Mouse (Mus musculus) megakaryocyte, adult 5-6 weeks (primary cell): ENCODE data around the gene Slc6a8. TPM values are rescaled to one million over a fixed set of nuclear protein-coding genes. Genes with fewer than 3 reads are reported as not detected.
A peak's percentile ranks its signal among the peaks of the same experiment; 100 is the strongest.

ENCODE experiments used
- ATAC-seq: 2 replicates; pipeline ENCODE4 v1.8.0; 2016; ENCODE audit warnings: mild to moderate bottlenecking, inconsistent platforms; ENCODE audit not compliant: poor library complexity, severe bottlenecking
- total RNA-seq, 2 experiments: library from RNA; stranded (forward) in 1 of 2; stranded (reverse) in 1 of 2; fragments of 153-499, 151-499 nt in 1 of 2; fragments of 221-1000, 200-1000 nt in 1 of 2; gene quantifications; 2 replicates each; pipeline versions ENCODE4 v1.2.3 to v1.2.4; 2015 to 2017

The Slc6a8 gene
- total RNA-seq (2015) (not detected in 2 replicates), total RNA-seq (2017) (1.1 TPM in 1 of 2 replicates, not detected in the other)

DNA sequence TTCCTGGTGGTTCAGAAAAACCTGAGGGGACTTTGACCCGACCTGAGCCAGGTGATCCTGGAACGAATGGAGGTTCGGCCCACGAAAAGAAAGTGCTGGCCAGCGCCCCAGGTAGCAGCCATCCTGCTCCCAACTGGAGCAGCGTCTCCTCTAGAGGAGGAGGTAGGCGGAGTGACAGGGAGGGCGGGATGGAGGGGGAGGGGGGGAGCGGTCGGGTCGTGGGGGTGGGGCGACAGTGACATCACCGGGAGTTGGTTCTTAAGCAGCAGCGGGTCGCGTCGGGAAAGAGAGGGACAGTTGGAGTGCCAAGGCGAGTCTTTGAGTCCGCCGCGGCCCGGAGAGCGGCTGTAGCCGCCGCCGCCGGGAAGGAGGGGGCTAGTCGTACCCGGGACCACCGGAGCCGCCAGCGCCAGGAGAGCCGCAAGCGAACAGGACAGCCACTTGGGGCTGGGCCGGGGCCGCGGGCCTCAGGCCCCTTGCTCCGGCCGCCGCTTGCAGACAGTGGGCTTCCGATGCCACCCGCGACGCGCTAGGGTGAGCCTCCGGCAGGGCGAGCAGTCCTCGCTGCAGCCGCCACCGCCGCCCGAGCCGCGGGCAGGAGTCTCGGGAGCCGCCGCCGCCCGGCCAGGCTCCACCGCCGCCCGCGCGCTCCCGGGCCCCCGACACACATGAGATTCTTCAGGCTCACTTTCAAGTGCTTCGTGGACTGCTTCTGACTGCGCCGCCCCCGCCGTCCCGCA, at the start of gene Slc6a8:
Gene Slc6a8 (plus strand): TSS at position 272 of the 740 bp plus-strand sequence.
- no peak for ATAC-seq

DNA sequence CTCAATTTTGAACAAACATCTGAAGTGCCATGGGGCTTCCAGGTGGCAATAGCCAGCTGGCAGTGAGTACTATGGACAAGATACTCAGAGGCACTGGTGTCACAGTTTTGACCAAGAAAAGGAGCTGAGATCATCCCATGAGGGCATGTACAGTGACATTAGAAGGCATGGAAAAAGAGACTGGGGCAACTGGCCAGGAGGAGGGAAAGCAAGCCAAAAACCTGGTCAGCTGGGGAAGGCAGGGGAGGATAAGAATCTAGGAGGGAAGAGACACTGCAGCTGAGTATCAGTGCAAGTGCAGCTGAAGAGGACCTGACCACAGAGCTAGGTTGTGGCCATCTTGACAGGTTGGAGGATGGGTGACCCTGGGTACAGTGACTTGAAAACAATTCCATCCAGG, 46.0 kb upstream of the Slc6a8 start:
- no peak for ATAC-seq

DNA sequence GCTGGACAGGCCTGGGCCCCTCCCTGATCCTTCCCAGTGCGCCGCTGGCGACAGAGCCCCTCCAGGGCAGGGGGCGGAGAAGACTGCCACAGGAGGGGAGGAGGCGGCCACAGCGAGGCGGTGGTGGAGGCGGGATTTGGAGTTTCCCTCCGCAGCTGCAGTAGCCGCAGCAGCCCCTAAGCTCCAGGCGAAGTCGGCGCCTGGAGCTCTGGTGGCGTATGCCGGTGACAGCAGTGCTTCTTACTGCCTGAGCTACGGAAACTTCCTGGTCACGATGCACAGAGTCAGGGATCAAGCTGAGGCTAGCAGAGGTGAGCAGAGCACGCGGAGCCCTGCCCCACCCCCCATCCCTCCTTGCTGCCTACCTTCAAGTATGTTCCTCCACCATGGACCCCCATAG, 37.5 kb upstream of the Slc6a8 start:
- no peak for ATAC-seq

DNA sequence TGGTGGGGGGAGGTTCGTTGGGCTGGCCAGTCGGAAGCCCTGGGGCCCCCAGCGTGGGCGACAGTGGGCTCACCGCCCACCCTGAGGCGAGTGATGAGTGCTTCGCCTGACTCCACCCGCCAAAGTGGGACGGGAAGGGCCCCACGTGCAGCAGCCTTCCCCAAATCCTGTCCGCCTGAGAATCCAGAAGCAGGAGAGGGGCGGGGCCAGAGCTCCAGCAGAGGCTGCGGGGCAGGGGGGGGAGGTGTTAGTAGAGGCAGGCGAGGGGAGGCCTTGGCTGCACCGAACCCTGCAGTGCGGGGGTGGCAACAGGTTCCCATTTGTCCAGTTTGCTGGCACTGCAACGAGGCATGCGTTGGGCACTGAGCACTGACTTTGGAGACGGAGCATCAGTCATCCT, 35.5 kb upstream of the Slc6a8 start:
- no peak for ATAC-seq

DNA sequence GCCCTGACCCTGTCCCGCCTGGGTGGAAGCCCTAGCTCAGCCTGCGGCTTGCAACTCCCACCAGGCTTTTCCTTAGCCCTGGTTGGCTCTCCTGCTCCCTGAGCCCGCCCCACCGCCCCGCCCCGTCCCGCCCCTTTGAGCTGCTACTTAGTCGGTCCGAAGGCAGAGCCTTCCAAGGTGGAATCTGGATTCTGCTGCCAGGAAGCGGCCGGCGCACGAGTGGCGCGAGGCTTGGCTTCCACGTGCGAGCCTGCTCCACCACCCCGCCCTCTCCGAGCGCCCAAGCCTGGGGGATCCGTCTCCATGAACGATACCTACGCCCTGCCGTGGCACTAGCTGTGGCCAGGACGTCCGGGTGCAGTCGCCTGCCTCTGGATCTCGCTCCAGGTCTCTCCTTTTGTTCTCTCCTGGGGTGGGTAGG, 33.7 kb upstream of the Slc6a8 start, which contains the start of gene Dusp9:
Gene Dusp9 (plus strand): TSS at position 165 of the 421 bp plus-strand sequence.
- ATAC-seq: peak; percentile 21; the same call in 1 of the 2 replicates

DNA sequence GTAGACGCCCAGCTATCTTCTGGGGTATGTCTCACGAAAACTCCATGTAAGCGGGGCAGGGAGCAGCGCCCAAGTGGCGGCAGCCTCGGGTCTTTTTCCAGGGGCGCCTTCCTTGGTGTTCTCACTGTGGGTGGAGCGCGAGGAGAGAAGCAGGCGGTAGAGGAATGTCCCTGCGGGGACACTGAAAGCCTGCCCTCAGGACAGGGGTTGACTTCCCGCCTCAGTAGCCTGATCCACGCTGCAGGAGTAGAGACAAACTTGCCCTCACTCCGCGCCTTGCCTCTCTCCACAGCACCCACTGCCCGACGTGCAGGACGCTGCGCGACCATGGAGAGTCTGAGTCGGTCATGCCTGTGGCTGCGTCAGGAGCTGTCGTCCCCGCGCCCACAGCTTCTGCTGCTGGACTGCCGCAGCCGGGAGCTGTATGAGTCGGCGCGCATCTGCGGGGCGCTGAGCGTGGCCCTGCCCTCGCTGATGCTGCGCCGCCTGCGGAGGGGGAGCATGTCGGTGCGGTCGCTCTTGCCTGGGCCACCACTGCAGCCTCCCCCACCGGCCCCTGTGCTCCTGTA, 33.0 kb upstream of the Slc6a8 start:
- ATAC-seq: no peak

DNA sequence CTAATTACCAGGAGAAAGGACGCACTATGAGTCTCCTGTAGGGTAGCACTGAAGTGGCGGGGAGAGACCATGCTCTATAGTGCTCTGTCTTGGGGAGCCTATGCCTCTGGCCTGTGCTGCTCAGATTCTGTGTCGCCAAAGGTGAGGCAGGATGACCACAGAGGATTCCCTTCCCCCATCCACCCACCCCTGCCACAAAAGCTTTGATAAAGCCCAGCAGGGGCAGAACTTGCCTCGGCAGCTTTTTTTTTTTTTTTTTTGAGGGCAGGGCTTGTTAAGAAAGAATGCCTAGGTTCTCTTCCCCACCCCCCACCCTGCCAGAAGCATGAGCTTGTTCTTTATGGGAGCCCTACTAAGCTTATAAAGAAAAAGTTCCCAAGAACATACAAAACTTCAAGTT, 27.8 kb upstream of the Slc6a8 start:
- no peak for ATAC-seq

DNA sequence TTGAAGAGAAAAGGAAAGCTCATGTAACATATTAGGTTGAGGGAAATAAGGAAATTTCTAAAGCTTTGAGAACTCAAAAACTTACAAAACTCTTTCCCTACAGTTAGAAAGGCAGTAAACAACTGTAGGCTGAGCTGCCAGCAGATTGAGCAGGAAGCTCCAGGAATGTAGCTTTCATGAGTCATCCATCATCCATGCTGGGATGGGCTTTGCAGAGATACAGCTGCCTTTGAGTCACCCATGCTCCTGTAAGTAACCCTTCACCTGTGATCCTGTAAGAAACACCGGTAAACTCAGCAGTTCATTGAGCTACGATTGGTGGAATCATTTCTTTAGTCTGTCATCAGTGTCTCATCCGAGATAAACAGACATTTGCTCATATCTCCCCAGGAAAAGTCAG, 22.1 kb upstream of the Slc6a8 start:
- no peak for ATAC-seq

DNA sequence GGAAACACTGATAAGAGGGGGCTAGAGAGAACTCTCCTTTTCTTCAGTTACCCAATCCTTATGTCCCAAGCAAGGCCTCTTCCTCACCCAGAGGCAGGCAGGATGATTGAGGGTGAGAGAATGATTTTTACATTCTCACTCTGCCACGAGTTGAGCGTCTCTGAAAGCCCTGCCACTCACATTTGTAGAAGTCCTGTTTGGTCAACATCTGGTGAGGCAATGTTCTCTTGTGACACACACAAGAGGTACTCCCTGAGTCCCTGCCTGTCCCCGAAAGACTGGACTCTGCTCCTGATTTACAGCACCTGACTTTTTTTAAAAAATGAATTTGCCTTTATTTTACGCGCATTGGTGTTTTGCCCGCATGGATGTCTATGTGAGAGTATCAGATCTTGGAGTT, 19.6 kb upstream of the Slc6a8 start:
- ATAC-seq: peak; percentile 53

DNA sequence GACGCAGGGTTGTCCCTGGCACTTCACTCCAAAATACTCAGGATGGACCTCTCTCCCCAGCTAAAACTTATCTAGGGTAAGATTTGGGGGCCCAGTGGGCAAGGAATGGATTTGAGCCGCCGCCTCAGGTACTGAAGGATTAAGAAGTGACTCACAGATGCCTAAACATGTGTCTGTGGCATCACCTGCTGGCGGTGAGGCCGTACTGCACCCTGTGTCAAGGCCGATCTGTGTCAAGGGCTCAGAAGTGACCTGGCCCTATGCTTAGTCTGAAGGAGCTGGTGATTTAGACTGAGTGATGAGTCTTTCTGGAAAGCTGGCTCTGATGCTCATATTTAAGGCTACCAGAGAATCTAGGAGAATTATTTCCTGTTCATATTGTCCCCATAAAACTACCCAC, 18.8 kb upstream of the Slc6a8 start:
- ATAC-seq: peak; percentile 85

DNA sequence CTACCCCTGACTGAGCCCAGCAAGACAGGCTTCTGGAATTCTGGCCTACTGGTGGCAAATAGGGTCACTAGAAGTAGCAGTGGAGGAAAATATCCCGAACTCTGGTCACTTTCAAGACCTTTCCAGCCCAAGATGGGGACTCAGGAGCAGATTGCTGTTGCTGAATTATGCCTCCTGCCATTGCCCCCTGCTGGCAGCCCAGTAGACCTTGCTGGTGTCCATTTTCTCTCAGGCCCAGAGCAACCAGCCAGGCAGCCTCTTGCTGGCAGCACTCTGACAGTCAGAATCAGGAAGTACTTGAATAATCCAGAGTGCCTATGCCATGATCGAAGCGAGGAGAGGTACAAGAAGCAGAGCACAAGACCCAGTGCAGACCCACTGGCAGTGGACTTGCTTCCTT, 17.4 kb upstream of the Slc6a8 start:
- ATAC-seq: peak; percentile 64

DNA sequence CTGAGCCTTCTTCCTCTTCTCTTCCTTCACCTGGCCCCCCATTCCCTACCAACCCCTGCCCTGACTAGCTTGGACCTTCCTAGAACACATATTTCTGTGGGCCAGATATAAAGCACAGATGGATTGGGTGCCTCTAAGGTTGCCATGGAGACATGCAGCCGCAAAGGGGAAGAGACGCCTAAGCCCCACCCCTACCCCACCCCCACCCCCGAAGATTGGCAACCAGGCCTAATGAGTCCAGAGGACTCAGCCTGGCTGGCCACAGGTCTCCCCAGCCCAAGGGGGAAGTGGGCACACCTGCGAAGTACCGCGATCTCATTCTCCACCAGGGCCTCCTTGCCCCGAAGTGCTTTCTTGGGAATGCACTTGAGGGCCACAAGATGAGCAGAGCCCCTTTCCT, 14.6 kb upstream of the Slc6a8 start:
- ATAC-seq: peak; percentile 50

DNA sequence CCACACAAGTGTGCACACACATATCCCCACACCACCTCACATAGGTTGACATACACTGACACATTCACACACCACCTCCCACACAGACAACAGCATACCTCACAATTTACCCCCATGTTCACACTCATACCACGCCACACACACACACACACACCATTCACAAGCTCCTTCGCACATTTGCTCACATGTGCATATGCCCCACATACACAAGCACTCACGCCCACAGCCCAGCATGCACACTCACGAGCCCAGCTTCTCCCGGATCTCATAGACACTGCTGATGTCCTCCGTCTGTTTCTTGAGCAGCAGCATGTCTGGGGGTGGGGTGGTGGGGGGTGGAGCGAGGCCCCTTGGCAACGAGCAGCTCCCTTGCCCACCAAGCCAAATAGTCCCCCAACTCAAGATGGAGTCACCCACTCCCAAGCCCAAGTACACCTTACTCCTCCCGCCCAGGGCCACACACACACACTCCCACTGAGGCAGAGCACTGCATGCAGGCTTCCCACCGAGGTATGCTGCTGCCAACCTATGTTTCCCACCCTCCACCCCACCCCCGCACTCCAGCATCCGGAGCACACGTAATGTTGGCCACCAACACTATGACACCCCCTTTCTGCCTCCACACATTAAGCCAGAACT, 13.9 kb upstream of the Slc6a8 start:
- no peak for ATAC-seq

DNA sequence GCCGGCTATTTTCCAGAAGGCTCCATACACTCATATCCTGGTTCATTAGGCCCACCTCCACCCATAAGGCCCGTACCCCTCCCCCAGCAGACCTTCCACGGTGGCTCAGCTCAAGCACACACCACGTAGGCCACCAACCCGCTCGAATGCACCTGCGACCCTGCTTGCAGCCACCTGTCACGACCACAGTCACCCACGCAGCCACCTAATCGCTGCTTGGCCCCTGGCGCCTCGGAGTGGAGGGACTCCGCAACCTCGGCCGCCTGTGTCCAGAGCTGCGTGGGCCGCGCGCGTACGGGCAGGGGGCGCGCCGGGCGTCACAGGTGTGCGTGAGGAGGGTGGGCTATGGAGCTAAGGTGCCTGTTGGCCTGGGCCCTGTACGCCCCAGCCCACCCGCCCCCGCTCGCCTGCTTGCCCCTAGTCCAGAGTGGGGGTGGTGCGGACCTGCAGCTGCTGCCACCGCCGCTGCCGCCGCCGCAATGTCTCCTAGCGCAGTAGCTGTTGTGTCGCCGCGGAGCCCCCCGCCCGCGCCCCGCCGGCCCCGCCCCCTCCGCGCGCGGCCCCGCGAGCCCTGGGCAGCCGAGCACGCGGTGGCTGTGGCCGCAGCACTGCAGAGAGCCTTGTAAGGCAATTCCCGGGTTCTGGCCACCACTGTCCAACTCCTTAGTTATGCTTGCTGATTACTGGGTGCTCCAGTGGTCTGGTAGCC, 13.2 kb upstream of the Slc6a8 start, which contains the start of gene Pnck:
Gene Pnck (minus strand): TSS at position 543 of the 709 bp plus-strand sequence.
- ATAC-seq: no peak

DNA sequence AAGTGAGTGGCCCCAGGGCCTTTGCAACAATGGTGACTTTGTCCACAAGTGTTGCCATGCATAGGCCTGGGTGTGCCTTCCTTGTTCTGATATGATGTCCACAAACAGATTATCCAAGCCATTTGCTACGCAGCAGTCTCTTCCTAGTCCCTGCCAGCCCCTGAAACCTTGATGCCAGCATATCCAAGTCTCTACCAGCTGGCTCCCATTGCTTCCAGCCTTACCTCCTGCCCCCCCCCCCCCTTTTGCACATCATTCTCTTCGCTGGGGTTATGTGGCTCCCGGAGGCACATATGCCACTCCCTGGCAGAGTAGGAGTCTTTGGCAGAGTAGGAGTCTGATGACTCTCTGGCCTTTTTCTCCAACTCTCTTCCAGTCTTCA, 12.7 kb upstream of the Slc6a8 start:
- no peak for ATAC-seq

DNA sequence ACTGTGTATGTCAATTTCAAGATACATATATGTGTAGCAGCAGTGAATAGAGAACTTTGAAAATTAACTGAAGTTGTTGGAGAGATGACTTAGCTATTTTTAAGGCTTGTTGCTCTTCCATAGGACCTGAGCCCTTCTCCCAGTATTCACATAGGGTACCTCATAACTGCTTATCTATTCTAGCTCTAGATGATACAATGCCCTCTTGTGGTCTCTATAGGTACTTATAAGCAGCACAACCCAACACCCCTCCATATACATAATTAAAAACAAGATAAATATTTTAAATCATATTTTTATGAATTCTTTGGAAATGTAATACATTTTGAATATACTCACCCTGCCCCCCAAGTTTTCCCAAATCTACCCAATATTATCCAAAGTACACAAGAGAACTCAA, 9.8 kb upstream of the Slc6a8 start:
- no peak for ATAC-seq

DNA sequence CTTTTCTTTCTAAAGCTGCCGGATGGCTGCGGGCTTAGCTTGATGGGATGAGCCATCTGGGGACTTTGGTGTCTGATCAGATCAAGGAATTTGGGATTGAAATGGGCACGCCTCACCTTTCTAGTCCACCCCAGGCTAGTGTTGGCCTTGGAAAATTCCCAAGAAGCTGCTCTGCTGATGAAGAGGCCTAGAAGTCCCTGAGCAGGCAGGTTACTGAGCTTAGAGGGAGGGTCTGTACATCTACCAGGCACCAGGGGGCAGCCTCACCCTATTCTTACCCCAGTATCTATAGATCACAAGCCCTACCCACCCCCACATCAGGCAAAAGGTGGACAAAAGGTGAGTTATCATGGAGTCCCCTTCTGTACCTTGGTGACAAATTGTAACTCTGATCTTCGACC, 919 bp upstream of the Slc6a8 start:
- peak; percentile 80 for ATAC-seq

DNA sequence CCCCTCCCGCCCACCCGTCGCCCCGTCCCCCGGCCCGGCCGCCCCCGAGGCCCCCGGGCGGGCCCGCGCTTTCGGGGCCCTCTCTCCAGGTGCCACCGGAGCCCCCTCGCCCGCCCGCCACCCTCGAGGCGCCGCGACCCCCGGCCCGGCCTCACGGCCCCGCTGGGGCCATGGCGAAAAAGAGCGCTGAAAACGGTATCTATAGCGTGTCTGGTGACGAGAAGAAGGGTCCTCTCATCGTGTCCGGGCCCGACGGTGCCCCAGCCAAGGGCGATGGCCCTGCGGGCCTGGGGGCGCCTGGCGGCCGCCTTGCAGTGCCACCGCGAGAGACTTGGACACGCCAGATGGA, 643 bp downstream of the Slc6a8 start:
- ATAC-seq: no peak

DNA sequence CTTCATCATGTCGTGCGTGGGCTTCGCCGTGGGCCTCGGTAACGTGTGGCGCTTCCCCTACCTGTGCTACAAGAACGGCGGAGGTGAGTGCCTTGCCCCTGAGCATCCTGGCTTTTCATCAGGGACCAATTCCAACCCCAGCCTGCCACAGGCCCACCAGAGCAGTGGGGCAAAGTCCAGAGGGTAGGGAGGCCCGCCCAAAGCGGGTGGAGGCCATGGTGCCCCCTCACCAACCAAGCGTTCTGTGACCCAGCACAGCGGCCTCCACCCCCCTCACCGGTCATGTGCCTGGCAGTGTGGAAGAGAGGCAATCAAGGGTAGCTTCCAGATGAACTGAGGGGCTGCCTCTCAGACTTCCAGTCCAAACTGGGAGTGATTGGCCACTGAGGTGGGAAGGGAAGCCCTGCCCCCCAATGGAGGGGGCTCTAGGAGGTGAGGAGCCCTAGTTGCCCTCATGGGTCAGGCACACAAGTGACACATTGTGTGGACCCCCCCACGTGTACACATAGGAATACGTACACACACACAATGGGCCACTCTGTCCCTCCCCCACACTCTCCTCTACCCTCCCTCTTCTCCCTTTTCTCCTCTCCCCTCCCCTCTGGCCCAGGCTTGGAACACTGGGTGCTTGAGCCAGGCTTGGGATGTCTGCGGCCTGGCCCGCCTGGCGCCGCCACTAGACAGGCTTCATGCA, 1.2 kb downstream of the Slc6a8 start:
- no peak for ATAC-seq

DNA sequence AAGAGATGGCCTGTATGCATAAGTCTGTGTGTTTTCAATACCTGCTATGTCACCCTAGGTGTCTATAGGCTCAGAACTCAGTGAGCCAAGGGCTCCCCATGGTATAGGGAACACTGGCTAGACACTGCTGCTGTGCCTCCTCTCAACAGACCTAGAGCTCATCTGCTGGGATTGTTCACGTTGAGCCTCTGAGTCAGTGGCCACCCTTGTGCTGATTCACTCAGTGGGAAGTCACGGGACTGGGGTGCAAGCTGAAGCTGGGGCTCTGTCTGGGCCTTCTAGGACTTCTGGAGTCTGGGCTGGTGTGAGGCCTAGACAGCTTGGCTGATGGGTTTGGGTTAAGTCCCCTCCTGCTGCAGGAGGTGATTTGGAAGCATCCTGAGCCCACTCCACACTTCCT, 2.3 kb downstream of the Slc6a8 start:
- ATAC-seq: no peak

DNA sequence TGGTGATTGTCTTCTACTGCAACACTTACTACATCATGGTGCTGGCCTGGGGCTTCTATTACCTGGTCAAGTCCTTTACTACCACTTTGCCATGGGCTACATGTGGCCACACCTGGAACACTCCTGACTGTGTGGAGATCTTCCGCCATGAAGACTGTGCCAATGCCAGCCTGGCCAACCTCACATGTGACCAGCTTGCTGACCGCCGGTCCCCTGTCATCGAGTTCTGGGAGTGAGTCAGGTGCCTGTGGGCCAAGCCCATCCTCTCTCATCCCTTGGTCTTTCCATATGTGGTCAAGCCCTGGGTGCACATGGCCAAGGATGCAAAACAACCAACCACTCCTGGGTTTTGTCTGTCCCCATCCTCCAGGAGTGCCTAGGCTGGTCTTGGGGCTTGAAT, 3.7 kb downstream of the Slc6a8 start:
- ATAC-seq: no peak
